Mouse (Mus musculus): ENCODE data around the gene Arx. TPM values are rescaled to one million over a fixed set of nuclear protein-coding genes. Genes with fewer than 3 reads are reported as not detected.

Arx gene
- polyA plus RNA-seq, 1 experiment from 2014 or later: 0.61 TPM

DNA sequence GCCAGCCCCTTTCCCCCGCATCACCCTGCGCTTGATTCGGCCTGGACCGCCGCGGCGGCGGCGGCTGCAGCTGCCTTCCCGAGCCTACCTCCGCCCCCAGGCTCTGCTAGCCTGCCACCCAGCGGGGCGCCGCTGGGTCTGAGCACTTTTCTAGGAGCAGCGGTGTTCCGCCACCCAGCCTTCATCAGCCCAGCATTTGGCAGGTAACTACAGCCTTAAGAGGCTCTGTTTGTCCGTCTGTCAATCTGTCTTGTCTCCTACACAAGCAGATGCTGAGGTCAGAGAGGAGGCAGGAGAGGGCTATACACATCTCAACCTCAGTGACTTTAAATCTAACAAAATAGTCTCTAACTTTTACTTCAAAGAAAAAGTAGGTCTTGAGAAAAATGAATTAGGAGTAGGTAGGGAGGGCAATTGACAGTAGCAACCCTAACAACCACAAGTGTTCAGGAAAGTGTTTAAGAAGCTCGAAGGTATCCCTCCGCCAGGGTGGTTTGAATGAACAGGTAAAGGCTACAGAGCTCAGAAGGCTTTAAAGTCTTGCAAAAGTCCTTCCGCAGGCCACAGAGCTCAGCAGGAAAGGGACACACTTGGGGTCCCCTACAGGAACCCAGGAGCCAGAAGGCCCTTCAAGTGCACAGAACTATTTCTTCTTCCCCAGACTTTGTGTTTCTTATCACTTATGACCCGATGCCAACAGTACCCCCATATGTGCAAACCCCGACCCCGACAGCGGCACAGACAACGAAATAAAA is 8.7 kb downstream of the Arx start:
- Histone ChIP-seq H3K36me3 (no peaks in the 10 kb centered on the region), H3K4me1 (replicated peaks) (no peaks in the 10 kb centered on the region; the same call in 1 of the 2 replicates), H3K27ac (no peak overlapping the region), H3K4me3 (replicated peaks) (peak overlapping the region; percentile 11; the same call in 1 of the 2 replicates), H3K4me2 (0 out of 2 replicates have a peak overlapping the region, but pooled peaks have one; percentile 19), H3K27me3 (peaks cover 92% of the 10 kb centered on the region), H3K9me3 (no peaks in the 10 kb centered on the region), H3K9ac (replicated peaks) (no peak overlapping the region)
- WGBS: 18% methylated on average over 25 of the region's 25 CpGs
- ATAC-seq (ENCODE audit: insufficient number of reproducible peaks, insufficient read depth, low FRiP score, low TSS enrichment, low read depth): no peak

DNA sequence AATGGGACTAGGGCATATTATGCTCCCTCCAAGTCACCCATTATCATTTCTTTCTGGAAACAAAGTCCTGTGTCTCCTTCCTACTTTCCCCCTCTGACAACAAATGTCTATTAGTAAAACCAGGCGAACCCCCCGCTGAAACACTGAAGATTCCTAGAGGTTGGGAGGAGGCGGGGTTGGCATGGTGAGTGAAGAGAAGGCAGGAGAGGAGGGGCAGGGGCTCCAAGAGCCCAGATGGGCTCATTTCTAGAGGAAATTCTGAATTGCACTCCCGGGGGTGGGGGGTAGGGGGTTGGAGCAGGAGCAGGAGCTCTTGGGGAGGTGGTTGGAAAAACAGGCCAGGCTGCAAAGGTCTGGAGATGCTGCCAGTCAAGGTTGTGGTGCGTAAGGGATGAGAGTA is 9.6 kb downstream of the Arx start:
- 18% methylated on average over 5 of the region's 5 CpGs for WGBS
- Histone ChIP-seq H3K36me3 (no peaks in the 10 kb centered on the region), H3K27ac (no peak overlapping the region), H3K4me3 (replicated peaks) (no peak overlapping the region), H3K4me2 (no peak overlapping the region), H3K27me3 (peaks cover 92% of the 10 kb centered on the region), H3K9ac (replicated peaks) (no peak overlapping the region), H3K4me1 (replicated peaks) (no peaks in the 10 kb centered on the region; the same call in 1 of the 2 replicates), H3K9me3 (no peaks in the 10 kb centered on the region)
- no peak for ATAC-seq (ENCODE audit: insufficient number of reproducible peaks, insufficient read depth, low FRiP score, low TSS enrichment, low read depth)

DNA sequence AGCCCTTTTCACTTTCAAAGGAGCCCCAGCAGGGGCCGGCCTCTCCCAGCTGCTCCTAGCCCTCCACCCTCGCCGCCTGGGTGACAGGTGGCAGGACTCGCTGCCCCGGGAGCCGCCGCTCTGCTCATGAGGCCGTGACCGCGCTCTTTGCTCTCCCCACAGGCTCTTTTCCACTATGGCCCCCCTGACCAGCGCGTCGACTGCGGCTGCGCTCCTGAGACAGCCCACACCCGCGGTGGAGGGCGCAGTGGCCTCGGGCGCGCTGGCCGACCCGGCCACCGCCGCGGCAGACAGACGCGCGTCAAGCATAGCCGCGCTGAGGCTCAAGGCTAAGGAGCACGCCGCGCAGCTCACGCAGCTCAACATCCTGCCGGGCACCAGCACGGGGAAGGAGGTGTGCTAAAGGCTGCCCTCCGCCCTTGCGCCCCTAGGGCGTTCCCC is 10.8 kb downstream of the Arx start:
- Histone ChIP-seq H3K4me1 (replicated peaks) (no peaks in the 10 kb centered on the region; the same call in 1 of the 2 replicates), H3K27me3 (peaks cover 90% of the 10 kb centered on the region), H3K9ac (replicated peaks) (no peak overlapping the region), H3K27ac (no peak overlapping the region), H3K9me3 (no peaks in the 10 kb centered on the region), H3K4me3 (replicated peaks) (peak overlapping the region; percentile 21; the same call in 1 of the 2 replicates), H3K4me2 (peak overlapping the region; percentile 37), H3K36me3 (no peaks in the 10 kb centered on the region)
- WGBS: 8% methylated on average over 40 of the region's 40 CpGs
- ATAC-seq (ENCODE audit: insufficient number of reproducible peaks, insufficient read depth, low FRiP score, low TSS enrichment, low read depth): peak; percentile 24; the same call in 1 of the 2 replicates

DNA sequence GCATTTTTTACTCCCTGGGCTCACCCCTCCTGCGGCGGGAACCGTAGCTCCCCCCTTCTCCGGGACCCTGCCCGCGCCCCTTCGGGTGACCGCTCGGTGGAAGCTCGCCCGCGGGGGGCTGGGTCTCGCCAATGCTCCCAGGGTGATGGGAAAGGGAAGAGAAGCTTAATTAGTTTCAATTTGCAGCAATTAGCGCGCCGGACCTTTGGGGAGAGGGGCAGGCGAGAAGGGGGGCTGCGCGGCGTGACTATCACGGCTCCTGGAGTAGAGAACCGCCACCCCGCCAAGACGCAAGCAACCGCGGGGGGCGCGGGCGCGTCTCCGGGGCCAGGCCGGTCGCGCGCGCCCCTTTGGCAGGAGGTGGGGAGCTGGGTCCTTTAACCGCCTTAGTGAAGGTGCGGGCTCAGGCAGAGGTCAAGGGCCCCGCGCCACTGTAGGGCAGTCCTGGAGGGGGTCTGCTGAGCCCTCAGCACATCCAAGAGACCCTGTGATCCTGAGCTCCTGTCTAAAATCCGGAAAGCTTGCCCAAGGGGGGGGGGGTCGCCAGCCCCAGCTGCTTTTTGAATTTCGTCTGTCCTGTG is 12.9 kb downstream of the Arx start:
- Histone ChIP-seq H3K4me1 (replicated peaks) (no peaks in the 10 kb centered on the region; the same call in 1 of the 2 replicates), H3K27me3 (peaks cover 89% of the 10 kb centered on the region), H3K4me2 (peak overlapping the region; percentile 42), H3K4me3 (replicated peaks) (peak overlapping the region; percentile 19; the same call in 1 of the 2 replicates), H3K27ac (no peak overlapping the region), H3K9ac (replicated peaks) (no peak overlapping the region), H3K9me3 (no peaks in the 10 kb centered on the region), H3K36me3 (no peaks in the 10 kb centered on the region)
- no peak for ATAC-seq (ENCODE audit: insufficient number of reproducible peaks, insufficient read depth, low FRiP score, low TSS enrichment, low read depth)
- 19% methylated on average over 41 of the region's 43 CpGs for WGBS

DNA sequence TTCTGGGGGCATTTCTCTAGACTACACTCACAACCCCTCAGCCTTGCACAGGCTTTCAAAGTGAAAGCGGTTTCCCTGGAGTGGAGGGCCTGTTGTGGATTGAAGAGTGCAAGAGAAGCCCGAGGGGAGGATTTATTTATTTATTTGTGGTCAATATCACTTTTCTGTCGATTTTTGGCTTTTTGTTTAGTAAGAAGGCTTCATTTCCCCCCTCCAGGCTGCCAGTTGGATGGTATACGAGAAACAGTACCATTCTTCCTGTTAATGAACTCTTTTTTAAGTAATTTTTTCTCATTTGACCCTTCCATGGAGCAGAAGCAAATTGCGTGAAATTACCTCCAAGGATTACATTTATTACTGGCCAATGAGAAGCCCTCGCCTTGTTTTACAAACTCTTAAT is 13.5 kb downstream of the Arx start:
- Histone ChIP-seq H3K27ac (no peak overlapping the region), H3K27me3 (peaks cover 86% of the 10 kb centered on the region), H3K4me2 (no peak overlapping the region), H3K4me1 (replicated peaks) (no peaks in the 10 kb centered on the region; the same call in 1 of the 2 replicates), H3K4me3 (replicated peaks) (0 out of 2 replicates have a peak overlapping the region, but pooled peaks have one; percentile 19), H3K36me3 (no peaks in the 10 kb centered on the region), H3K9me3 (no peaks in the 10 kb centered on the region), H3K9ac (replicated peaks) (no peak overlapping the region)
- 18% methylated on average over 6 of the region's 6 CpGs for WGBS
- no peak for ATAC-seq (ENCODE audit: insufficient number of reproducible peaks, insufficient read depth, low FRiP score, low TSS enrichment, low read depth)

DNA sequence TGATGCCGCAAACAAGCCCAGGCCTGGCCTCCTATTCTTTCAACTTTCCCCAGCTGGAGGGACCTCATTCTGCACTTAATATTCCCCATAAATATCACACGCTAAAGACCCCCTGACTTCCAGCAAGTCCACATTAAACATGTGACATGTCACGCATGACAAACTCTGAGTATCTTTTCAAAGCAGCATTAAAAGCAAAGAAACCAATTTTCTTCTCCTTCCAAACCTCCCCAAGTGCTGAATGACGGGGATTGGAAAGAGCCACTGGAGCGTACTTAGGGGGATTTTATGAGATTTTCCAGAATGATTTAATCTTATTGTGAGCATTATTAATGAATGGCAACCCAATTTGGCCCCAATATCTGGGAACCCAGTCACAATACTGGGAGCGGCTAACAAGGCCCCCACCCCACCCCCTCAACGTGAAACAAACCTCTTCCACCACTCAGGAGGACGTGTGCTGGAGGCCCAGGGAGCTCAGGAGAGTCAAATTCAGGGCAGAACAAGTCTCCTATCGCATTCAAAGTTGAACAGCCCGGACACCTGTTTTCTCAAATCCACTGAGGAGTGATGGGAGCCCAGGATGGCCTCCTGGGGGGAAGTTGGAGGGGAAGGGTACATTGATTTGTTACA is 14.1 kb downstream of the Arx start:
- 22% methylated on average over 10 of the region's 10 CpGs for WGBS
- H3K9ac ChIP-seq (replicated peaks): no peak overlapping the region
- no peak overlapping the region for H3K4me3 ChIP-seq (replicated peaks)
- no peaks in the 10 kb centered on the region for H3K36me3 ChIP-seq
- no peak overlapping the region for H3K4me2 ChIP-seq
- H3K4me1 ChIP-seq (replicated peaks): no peaks in the 10 kb centered on the region; the same call in 1 of the 2 replicates
- no peak for ATAC-seq (ENCODE audit: insufficient number of reproducible peaks, insufficient read depth, low FRiP score, low TSS enrichment, low read depth)
- H3K9me3 ChIP-seq: no peaks in the 10 kb centered on the region
- no peak overlapping the region for H3K27ac ChIP-seq
- H3K27me3 ChIP-seq: peaks cover 81% of the 10 kb centered on the region

DNA sequence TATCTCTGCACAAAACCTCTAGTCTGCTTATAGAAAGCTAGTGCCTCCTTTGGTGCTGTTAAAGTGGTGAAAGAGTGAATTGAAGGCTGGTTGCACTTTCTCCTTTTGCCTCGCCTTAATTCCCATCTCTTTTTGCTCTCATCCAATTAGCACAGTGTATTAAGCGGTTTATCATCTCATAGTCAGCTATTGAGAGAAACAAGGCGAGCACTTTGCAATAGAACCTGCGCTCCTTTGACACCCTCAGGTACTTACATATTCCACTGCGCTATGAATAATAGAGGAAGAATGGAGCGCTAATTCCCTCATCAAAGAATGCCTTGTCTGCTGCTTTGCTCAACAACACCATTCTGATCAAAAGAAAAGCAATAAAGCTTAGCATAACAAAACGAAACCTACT is 15.6 kb downstream of the Arx start:
- WGBS: 12% methylated on average over 7 of the region's 7 CpGs
- Histone ChIP-seq H3K4me2 (no peak overlapping the region), H3K4me1 (replicated peaks) (no peaks in the 10 kb centered on the region; the same call in 1 of the 2 replicates), H3K27me3 (peaks cover 67% of the 10 kb centered on the region), H3K9me3 (no peaks in the 10 kb centered on the region), H3K4me3 (replicated peaks) (no peak overlapping the region), H3K9ac (replicated peaks) (no peak overlapping the region), H3K27ac (no peak overlapping the region), H3K36me3 (no peaks in the 10 kb centered on the region)
- ATAC-seq (ENCODE audit: insufficient number of reproducible peaks, insufficient read depth, low FRiP score, low TSS enrichment, low read depth): no peak

DNA sequence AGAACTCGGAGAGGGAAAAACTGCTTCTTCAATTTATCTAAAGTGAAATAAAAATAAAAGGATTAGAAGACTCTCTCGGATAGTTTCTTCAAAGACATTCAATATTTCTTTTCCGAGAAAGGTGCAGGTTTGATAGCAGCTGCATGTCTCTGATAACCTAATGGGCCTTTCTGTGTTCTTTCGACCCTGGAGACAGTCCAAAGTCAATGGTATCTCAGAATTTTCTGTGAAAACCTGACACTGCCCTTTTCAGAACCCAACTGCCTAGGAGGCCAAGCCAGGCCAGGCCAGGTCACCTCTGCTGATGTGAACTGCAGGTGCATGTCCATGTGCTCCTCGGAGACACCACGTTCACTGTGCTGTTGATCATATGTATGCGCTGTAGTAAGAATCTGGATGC is 19.5 kb downstream of the Arx start:
- H3K4me1 ChIP-seq (replicated peaks): no peaks in the 10 kb centered on the region
- peaks cover 31% of the 10 kb centered on the region for H3K27me3 ChIP-seq
- WGBS: 92% methylated on average over 7 of the region's 7 CpGs
- no peak for ATAC-seq (ENCODE audit: insufficient number of reproducible peaks, insufficient read depth, low FRiP score, low TSS enrichment, low read depth)
- no peak overlapping the region for H3K27ac ChIP-seq
- no peak overlapping the region for H3K4me2 ChIP-seq
- H3K4me3 ChIP-seq (replicated peaks): no peak overlapping the region
- H3K9ac ChIP-seq (replicated peaks): no peak overlapping the region
- H3K36me3 ChIP-seq: no peaks in the 10 kb centered on the region
- H3K9me3 ChIP-seq: no peaks in the 10 kb centered on the region

DNA sequence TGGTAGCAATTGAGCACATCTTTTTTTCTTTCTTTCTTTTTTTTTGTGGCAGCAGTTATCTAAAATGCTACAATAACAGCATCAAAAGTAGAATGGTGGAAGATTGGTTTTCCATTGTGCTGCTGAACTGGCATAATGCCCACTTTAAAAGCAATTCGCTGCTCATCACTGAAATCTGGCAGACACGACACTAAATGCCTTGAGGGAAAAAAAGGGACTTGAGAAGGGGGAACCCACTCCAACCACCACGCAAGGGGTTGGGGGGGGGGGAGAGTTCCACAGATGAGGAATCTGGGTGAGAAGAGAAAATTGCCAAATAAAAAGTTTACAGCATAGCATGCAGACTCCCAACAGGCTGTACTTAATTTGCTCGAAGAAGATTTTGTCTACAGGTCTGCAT is 31.3 kb downstream of the Arx start:
- Histone ChIP-seq H3K4me2 (no peak overlapping the region), H3K27ac (no peak overlapping the region), H3K4me3 (replicated peaks) (no peak overlapping the region), H3K4me1 (replicated peaks) (no peaks in the 10 kb centered on the region), H3K27me3 (no peaks in the 10 kb centered on the region), H3K9me3 (no peaks in the 10 kb centered on the region), H3K9ac (replicated peaks) (no peak overlapping the region), H3K36me3 (no peaks in the 10 kb centered on the region)
- ATAC-seq (ENCODE audit: insufficient number of reproducible peaks, insufficient read depth, low FRiP score, low TSS enrichment, low read depth): no peak
- WGBS: 55% methylated on average over 4 of the region's 4 CpGs

DNA sequence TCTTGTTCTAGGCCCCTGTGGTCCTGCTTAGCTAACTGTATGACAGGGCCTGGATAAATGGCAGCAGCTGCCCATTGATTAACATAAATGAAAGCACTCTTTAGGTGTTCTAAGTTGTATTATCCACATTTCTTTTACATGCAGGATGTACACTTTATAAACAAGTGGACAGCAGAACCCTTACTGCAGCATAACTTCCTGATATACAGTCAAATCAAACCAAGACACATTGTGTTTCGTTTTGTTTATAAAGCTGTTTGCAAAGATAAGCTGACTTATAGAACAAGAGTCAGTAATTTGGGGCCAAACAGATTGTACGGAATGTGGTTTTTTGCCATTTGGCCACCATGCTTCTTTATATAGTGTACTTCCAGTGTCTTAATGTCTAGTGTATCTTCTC is 33.7 kb downstream of the Arx start:
- Histone ChIP-seq H3K4me3 (replicated peaks) (no peak overlapping the region), H3K27me3 (no peaks in the 10 kb centered on the region), H3K4me2 (no peak overlapping the region), H3K36me3 (no peaks in the 10 kb centered on the region), H3K9ac (replicated peaks) (no peak overlapping the region), H3K27ac (no peak overlapping the region), H3K4me1 (replicated peaks) (no peaks in the 10 kb centered on the region), H3K9me3 (no peaks in the 10 kb centered on the region)
- WGBS: 77% methylated on average over 2 of the region's 2 CpGs
- ATAC-seq (ENCODE audit: insufficient number of reproducible peaks, insufficient read depth, low FRiP score, low TSS enrichment, low read depth): no peak

DNA sequence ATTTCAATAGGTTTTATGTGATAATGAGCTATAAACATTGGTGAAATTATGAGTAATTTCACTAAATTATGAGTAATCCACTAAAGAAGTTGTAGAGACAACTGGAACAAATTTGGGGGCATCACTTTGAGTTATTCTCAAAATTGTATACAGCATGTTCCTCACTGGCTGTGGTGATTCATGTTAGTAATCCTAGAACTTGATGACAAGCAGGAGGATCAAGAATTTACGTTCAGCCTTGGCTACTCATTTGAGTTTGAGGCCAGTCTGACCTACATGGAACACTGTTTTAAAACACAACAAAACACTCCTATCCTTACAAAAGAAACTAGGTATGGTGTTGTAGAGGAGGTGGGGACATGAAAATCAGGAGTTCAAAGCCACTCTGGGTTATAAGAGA is 35.1 kb downstream of the Arx start:
- H3K4me2 ChIP-seq: no peak overlapping the region
- no peak for ATAC-seq (ENCODE audit: insufficient number of reproducible peaks, insufficient read depth, low FRiP score, low TSS enrichment, low read depth)
- no peaks in the 10 kb centered on the region for H3K9me3 ChIP-seq
- H3K4me3 ChIP-seq (replicated peaks): no peak overlapping the region
- 91% methylated on average over 1 of the region's 1 CpGs for WGBS
- H3K27ac ChIP-seq: no peak overlapping the region
- no peaks in the 10 kb centered on the region for H3K36me3 ChIP-seq
- no peaks in the 10 kb centered on the region for H3K4me1 ChIP-seq (replicated peaks)
- H3K9ac ChIP-seq (replicated peaks): no peak overlapping the region
- no peaks in the 10 kb centered on the region for H3K27me3 ChIP-seq

Measured in limb, embryonic 12.5 days (tissue).